Mouse (Mus musculus): ENCODE results near the gene Sri.
"Not testable (repeated sequence)": the region's sequence is repeated elsewhere in the genome, so short reads cannot be mapped to it uniquely, and the experiment has no call there.

Sri gene

GRCm38 (mm10) chr5:8045855-8046254 lies at the start of gene Sri:
TSS of gene Sri (plus strand) at chr5:8046078.
- no peak for DNase-seq (ENCODE audit: low spot score in 2 of 2)

- DNase-seq (ENCODE audit: low spot score in 2 of 2): no peak
Measured at GRCm38 (mm10) chr5:7996401-7997044, 49.4 kb upstream of the Sri start.

- DNase-seq (ENCODE audit: low spot score in 2 of 2): no peak
Measured at GRCm38 (mm10) chr5:7997086-7997485, 48.8 kb upstream of the Sri start.

GRCm38 (mm10) chr5:8000466-8000865 lies 45.4 kb upstream of the Sri start:
- no peak for DNase-seq (ENCODE audit: low spot score in 2 of 2)

- DNase-seq (ENCODE audit: low spot score in 2 of 2): no peak
Measured at GRCm38 (mm10) chr5:8002827-8003226, 43.1 kb upstream of the Sri start.

- no peak for DNase-seq (ENCODE audit: low spot score in 2 of 2)
Measured at GRCm38 (mm10) chr5:8013276-8013675, 32.6 kb upstream of the Sri start.

GRCm38 (mm10) chr5:8034596-8034995 lies 11.3 kb upstream of the Sri start:
- DNase-seq (ENCODE audit: low spot score in 2 of 2): not testable (repeated sequence)

- DNase-seq (ENCODE audit: low spot score in 2 of 2): no peak
Measured at GRCm38 (mm10) chr5:8053827-8054226, 7.9 kb downstream of the Sri start.

- DNase-seq (ENCODE audit: low spot score in 2 of 2): peak; percentile 34 to 41
Measured at GRCm38 (mm10) chr5:8055721-8056129, 9.8 kb downstream of the Sri start.

GRCm38 (mm10) chr5:8056141-8057017 lies 10.5 kb downstream of the Sri start:
- DNase-seq (ENCODE audit: low spot score in 2 of 2): peak; percentile 86 to 91

- peak in 1 of 2 experiments; percentile 29 for DNase-seq (ENCODE audit: low spot score in 2 of 2)
Measured at GRCm38 (mm10) chr5:8057018-8057323, 11.1 kb downstream of the Sri start.

GRCm38 (mm10) chr5:8058056-8058455 lies 12.2 kb downstream of the Sri start:
- DNase-seq (ENCODE audit: low spot score in 2 of 2): no peak

- no peak for DNase-seq (ENCODE audit: low spot score in 2 of 2)
Measured at GRCm38 (mm10) chr5:8062469-8062868, 16.6 kb downstream of the Sri start.

GRCm38 (mm10) chr5:8063207-8063606 lies 17.3 kb downstream of the Sri start:
- peak in 1 of 2 experiments; percentile 19 for DNase-seq (ENCODE audit: low spot score in 2 of 2)

GRCm38 (mm10) chr5:8073406-8073805 lies 27.5 kb downstream of the Sri start:
- no peak for DNase-seq (ENCODE audit: low spot score in 2 of 2)

GRCm38 (mm10) chr5:8073901-8074561 lies 28.2 kb downstream of the Sri start:
- no peak for DNase-seq (ENCODE audit: low spot score in 2 of 2)

GRCm38 (mm10) chr5:8077481-8077880 lies 31.6 kb downstream of the Sri start:
- DNase-seq (ENCODE audit: low spot score in 2 of 2): no peak

- no peak for DNase-seq (ENCODE audit: low spot score in 2 of 2)
Measured at GRCm38 (mm10) chr5:8082800-8083509, 37.1 kb downstream of the Sri start.

- no peak for DNase-seq (ENCODE audit: low spot score in 2 of 2)
Measured at GRCm38 (mm10) chr5:8085661-8086060, 39.8 kb downstream of the Sri start.

- DNase-seq (ENCODE audit: low spot score in 2 of 2): no peak
Measured at GRCm38 (mm10) chr5:8088147-8088546, 42.3 kb downstream of the Sri start.

GRCm38 (mm10) chr5:8094921-8095320 lies 49.0 kb downstream of the Sri start:
- no peak for DNase-seq (ENCODE audit: low spot score in 2 of 2)

- DNase-seq (ENCODE audit: low spot score in 2 of 2): no peak
Measured at GRCm38 (mm10) chr5:8095689-8096088, 49.8 kb downstream of the Sri start.
